Mouse (Mus musculus) urinary bladder, adult 2 months (tissue): ENCODE measurements around the gene Asb6. TPM values are rescaled to one million over a fixed set of nuclear protein-coding genes. Genes with fewer than 3 reads are reported as not detected.
A peak's percentile ranks its signal among the peaks of the same experiment; 100 is the strongest.

ENCODE experiments used
- DNase-seq: peaks from one replicate; pipeline ENCODE4 v3.0.0; 2022; ENCODE audit warnings: low spot score
- polyA plus RNA-seq: library from polyadenylated mRNA; depleted of rRNA; stranded (reverse); fragments of >200 nt; gene quantifications from 2 replicates; pipeline ENCODE4 v1.2.3, GENCODE M21; 2012; rRNA removed

Asb6 gene
- 26.0 and 27.0 TPM in 2 replicates for polyA plus RNA-seq

GRCm38 (mm10) chr2:30830283-30830795 is at the start of gene Asb6:
Gene Asb6, minus strand, starts transcription at chr2:30830333.
- no peak for DNase-seq

DNA sequence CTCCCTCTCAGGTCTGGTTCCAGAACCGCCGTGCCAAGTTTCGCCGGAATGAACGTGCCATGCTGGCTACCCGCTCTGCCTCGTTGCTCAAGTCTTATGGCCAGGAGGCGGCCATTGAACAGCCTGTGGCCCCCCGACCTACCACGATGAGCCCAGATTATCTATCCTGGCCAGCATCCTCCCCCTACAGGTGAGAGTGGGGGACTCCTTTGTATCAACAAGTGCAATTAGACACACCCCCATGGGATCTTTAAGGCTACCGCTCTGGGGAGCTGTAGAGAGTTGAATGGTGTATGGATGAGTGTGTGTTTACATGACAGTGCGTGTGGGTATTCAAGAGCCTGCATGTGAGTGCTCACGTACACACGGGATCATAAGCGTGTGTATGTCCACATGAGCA is 49.3 kb upstream of the Asb6 start:
- no peak for DNase-seq

DNA sequence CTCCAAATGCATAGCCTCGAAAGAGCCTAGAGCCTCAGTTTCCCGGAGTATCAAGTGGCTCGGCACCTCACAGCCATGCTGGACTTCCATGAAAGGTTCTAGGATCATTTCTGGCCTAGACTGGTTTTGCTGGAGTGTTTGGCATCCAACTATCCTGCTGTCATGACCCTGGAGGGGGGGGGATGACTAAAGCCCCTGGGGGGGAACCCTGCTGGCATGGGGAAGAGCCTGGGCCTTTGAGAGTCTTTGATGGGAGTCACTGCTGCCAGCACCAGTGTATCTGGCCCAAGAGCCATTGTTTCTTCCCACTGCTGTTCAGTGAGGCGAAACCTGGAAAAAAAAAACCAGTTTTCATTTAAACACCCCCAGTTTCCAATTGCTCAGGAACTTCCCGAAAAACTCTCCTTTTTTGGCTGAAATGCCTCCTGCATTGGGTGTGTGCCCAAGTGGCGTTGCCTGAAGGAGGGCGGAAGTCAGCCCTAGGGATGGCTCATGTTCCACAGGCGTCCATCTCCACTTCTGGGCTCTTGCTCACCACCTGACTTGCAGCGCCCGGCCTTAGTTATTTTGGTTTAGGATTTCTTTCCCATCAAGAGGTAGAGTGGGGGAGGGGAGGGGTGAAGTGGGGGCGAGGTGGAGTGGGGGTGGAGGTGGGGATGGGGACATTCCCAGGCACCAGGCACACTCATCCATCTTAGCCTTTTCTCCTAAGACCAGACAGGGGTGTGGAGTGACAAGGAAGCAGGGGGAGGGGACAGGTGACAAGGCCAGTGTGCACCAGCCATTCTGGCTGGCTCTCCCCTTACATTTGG is 45.7 kb upstream of the Asb6 start:
- no peak for DNase-seq

- no peak for DNase-seq
Observed at GRCm38 (mm10) chr2:30875096-30875495, 45.0 kb upstream of the Asb6 start.

GRCm38 (mm10) chr2:30874445-30874844 is 44.3 kb upstream of the Asb6 start:
- no peak for DNase-seq

DNA sequence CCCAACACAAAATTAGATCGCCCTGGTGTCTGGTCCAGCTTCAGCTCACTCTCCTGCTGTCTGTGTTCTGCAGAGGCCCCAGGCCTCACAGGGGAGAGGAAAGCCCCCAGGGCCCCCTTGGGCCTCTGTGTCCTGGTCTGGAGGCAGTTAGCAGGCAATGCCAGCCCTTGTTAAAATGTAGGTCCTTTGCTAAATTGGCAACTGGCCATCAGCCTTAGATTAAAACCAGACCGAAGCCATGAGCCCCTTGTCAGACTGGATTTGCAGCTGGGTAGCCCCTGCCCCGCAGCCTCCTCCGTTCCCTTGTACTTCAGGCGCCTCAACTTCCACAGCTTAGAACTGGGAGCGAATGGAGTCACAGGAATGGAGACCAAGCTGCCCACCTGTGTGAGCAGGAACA is 42.5 kb upstream of the Asb6 start:
- no peak for DNase-seq

DNA sequence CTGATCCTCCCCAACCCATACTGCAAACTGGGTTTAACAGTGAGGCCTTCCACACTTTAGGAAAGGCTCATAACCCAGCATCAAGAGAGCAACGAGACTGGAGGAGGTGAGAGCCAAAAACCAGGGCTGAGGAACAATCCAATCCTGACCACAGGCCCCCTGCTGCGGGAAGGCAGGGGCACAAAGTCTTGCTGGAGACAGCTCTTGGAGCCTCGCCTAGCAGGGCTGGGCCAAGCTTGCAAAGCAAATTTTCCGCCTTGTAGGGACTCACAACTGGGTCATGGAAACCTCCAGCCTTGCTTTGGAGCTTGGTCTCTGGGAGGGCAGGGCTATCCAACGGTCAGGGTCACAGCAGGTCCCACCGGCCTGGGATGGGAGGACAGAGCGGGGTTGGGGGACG is 40.7 kb upstream of the Asb6 start:
- no peak for DNase-seq

GRCm38 (mm10) chr2:30865426-30865825 is 35.3 kb upstream of the Asb6 start:
- no peak for DNase-seq

DNA sequence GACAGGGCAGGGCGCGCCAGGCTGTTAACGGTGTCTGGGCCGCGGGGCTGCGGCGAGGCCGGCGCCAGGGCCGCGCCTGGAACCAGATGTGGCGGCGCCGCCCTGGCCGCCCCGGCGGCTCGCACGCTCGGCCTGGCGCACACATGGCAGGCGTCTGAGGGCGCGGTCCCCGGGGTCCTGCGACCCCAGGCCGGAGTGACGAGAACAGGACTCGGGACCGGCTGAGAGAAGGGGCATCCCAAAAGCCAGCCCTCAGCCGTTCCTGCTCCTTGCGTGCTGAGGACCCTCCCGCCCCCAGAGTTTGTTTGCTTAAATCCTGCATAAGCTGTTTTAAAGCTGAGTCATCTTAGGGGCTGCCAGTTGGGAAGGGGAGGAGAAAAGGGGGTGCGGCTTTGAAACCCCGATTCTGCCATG is 34.8 kb upstream of the Asb6 start:
- peak; percentile 39 for DNase-seq

DNA sequence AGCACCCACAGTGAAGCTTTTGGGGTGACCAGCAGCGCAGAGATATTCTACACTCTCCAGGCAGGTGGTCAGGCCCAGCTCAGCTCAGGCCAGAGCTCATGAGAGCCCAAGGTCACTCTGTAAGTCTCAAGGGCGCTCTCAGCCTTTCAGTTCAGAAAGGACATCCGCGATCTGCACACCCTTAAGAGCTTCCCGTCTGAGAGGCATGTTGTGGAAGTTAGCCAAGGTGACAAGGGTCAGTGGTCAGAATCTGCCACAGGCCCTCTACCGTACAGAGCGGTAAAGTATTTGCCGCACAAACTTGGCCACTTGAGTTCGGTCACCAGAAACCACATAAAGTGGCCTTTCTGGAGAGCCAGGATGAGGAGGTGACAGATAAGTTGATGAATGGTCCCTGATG is 33.4 kb upstream of the Asb6 start:
- no peak for DNase-seq

- no peak for DNase-seq
Observed at GRCm38 (mm10) chr2:30862081-30862480, 31.9 kb upstream of the Asb6 start.

- DNase-seq: no peak
Observed at GRCm38 (mm10) chr2:30859782-30860181, 29.6 kb upstream of the Asb6 start.

- DNase-seq: no peak
Observed at GRCm38 (mm10) chr2:30857076-30857475, 26.9 kb upstream of the Asb6 start.

DNA sequence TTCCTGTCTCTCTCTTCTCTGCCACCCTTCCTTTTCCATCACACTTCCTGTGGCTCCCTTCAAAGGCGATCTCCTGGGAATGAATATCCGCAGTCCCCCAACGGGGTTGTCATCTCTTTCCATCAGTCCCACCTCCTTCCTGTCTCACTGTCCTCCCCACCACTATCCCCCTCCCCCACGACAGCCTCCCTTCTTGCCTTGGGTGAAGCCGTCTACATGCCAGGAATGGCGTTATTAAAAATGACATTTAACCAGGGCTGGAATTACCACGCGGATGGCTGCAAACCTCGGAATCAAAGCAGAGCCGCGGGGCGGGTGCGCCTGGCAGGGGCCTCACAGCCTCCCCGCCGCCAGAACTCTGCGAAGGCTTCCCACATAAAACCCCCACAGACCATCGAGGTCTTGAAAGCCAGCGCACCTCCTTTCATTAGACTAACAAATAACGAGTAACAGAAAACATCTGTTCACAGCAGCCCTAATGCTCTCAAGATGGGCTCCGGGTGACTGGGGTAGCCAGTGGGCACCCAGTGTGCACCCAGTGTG is 22.7 kb upstream of the Asb6 start:
- DNase-seq: no peak

- no peak for DNase-seq
Observed at GRCm38 (mm10) chr2:30850581-30850980, 20.4 kb upstream of the Asb6 start.

DNA sequence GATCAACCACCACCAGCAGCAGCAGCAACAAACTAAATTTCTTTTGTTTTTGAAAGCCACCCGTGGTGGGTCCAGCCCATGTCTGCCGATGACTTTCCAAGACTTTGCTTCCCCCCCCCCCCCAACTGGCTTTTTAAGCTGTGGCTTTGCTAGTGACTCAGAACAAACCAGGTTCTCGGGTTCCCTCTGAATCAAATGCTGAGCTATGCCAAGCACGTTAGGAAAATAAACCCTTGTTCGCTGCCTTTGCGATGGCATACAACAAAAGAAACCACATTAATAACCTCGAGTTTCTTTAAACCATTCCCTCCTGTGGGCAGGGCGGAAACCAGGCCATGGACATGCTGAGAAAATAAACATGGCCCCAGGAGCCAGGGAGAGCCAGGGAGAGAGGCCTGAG is 18.1 kb upstream of the Asb6 start:
- DNase-seq: no peak

DNA sequence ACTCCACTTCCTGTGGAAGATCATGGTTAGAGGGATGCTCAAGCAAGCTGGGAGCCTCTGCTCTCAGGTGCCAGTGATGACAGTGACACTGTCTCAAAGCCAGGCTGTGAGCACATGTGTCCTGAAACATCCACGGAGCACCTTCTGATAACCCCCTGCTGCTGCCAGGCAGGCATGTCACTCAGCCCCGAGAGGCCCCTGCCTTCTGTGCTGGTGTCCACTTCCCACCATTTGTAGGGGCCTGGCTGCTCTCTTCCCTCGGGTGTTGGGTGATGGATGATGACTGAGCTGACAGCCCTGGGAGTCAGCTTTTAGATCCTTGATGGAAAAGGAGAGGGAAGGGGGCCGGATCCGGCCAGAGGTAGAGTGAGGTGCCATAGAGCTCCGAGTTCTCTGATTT is 16.6 kb upstream of the Asb6 start:
- DNase-seq: no peak

DNA sequence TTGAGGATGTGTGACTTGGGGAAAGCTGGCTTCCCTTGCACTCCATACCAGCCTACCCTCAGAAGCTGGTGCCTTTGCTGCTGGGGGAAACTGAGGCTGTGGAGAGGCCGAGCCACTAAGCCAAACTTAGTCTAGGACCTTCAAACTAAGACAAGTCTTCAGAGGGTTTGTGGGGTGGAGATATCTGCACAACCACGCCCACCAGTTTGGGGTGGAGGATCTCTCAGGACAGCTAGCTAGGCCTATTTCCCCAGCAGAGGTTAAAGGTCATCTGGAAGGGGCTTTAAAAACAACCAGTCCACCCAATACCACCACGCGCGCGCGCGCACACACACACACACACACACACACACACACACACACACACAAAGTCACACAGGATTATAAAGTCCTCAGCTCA is 16.1 kb upstream of the Asb6 start:
- DNase-seq: no peak

DNA sequence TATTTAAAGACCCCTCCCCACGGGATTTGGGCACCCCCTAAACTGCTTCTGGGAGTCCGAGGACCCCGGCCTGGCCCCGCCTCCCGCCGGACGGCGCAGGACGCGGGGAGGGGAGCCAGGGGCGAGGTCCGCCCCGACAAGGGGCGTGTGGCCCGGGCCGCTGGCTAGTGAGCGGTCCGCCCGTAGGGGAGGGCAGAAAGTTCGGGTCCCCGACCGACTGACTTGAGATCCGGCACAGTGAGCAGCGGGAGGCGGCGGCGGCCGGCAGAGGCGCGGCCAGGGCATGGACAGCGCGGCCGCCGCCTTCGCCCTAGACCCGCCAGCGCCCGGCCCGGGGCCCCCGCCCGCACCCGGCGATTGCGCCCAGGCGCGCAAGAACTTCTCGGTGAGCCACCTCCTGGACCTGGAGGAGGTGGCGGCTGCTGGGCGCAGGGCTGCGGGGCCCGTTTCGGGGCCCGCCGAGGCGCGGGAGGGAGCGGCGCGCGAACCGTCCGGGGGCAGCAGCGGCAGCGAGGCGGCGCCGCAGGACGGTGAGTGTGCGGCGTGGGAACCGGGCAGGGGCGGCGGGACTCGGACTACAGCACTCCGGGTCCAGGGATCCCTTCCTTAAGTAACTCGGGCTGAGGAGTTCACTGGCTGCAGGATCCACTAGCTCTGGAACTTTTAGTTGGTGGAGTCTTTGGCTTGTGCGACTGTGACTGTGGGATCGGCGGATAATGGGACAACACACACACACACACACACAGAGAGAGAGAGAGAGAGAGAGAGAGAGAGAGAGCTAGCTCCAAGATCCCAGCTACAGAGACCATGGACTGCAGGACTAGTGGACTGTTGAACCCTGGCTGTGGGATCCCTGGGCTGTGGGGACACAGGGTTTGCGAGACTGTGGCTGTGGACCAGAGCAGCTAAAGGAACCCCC is 15.3 kb upstream of the Asb6 start:
- DNase-seq: peak; percentile 33

GRCm38 (mm10) chr2:30842615-30843014 is 12.5 kb upstream of the Asb6 start:
- DNase-seq: no peak

GRCm38 (mm10) chr2:30836238-30836990 is 6.3 kb upstream of the Asb6 start:
- no peak for DNase-seq
